Mouse (Mus musculus) CH12.LX (cell line): ENCODE measurements at regions not wholly inside any gene's neighbourhood (a gene's known extent, or its start where the extent isn't known, plus 50 kb on each side); places are given as distances from the start of the nearest gene placed in this dataset.

Experiments used
- CHD1 ChIP-seq: IDR thresholded peaks from 2 replicates; pipeline ENCODE4 v1.6.1; 2012; ENCODE audit warnings: low read depth, low read length, improper control_type of control experiment, inconsistent platforms
- CTCF ChIP-seq, 2 experiments: IDR thresholded peaks in 1 of 2; conservative IDR thresholded peaks in 1 of 2; 2 replicates each; pipeline ENCODE4 v1.5.1; 2011 to 2012; ENCODE audit warnings: low read depth in 2 of 2, low read length in 2 of 2, improper control_type of control experiment in 1 of 2, inconsistent platforms in 1 of 2, mild to moderate bottlenecking in 1 of 2, moderate library complexity in 1 of 2
- E2F4 ChIP-seq: IDR thresholded peaks from 2 replicates; pipeline ENCODE4 v1.6.1; 2011; ENCODE audit warnings: low read depth, low read length, improper control_type of control experiment; ENCODE audit not compliant: insufficient replicate concordance
- EP300 ChIP-seq: IDR thresholded peaks from 2 replicates; pipeline ENCODE4 v1.6.1; 2011; ENCODE audit warnings: low read length, improper control_type of control experiment
- HCFC1 ChIP-seq: IDR thresholded peaks from 2 replicates; pipeline ENCODE4 v1.6.1; 2012; ENCODE audit warnings: low read depth, mild to moderate bottlenecking, inconsistent platforms, low read length, improper control_type of control experiment
- IRF4 ChIP-seq: IDR thresholded peaks from 2 replicates; pipeline ENCODE4 v1.6.1; 2014; ENCODE audit warnings: low read depth, mild to moderate bottlenecking, inconsistent platforms, low read length, improper control_type of control experiment
- MAFK ChIP-seq: IDR thresholded peaks from 2 replicates; pipeline ENCODE4 v1.6.1; 2011; ENCODE audit warnings: low read length, improper control_type of control experiment; ENCODE audit not compliant: insufficient replicate concordance
- MAZ ChIP-seq: IDR thresholded peaks from 2 replicates; pipeline ENCODE4 v1.6.1; 2012; ENCODE audit warnings: low read depth, mild to moderate bottlenecking, inconsistent platforms, low read length, improper control_type of control experiment, moderate library complexity
- MEF2A ChIP-seq: IDR thresholded peaks from 2 replicates; pipeline ENCODE4 v1.6.1; 2014; ENCODE audit warnings: low read depth, mild to moderate bottlenecking, inconsistent platforms, low read length, improper control_type of control experiment, borderline replicate concordance
- MXI1 ChIP-seq: IDR thresholded peaks from 2 replicates; pipeline ENCODE4 v1.6.1; 2011; ENCODE audit warnings: mild to moderate bottlenecking, low read depth, low read length, improper control_type of control experiment
- POLR2A ChIP-seq: IDR thresholded peaks from 2 replicates; pipeline ENCODE4 v1.6.1; 2011; ENCODE audit warnings: low read depth, mild to moderate bottlenecking, improper control_type of control experiment, low read length
- RAD21 ChIP-seq: IDR thresholded peaks from 2 replicates; pipeline ENCODE4 v1.6.1; 2011; ENCODE audit warnings: low read depth, mild to moderate bottlenecking, low read length, improper control_type of control experiment, moderate library complexity
- TCF12 ChIP-seq: IDR thresholded peaks from 2 replicates; pipeline ENCODE4 v1.6.1; 2014; ENCODE audit warnings: low read depth, mild to moderate bottlenecking, inconsistent platforms, low read length, improper control_type of control experiment
- ZC3H11A ChIP-seq: IDR thresholded peaks from 2 replicates; pipeline ENCODE4 v1.6.1; 2012; ENCODE audit warnings: low read depth, mild to moderate bottlenecking, inconsistent platforms, low read length, improper control_type of control experiment

- TF ChIP-seq TCF12 (no peak), CTCF (conservative IDR thresholded peaks at IDR 0.05 in 1 of 2, IDR thresholded peaks at IDR 0.05 in 1 of 2; ENCODE audit: low read depth in 2 of 2, low read length in 2 of 2) (no peak), EP300 (no peak), ZC3H11A (no peak), MAZ (no peak), POLR2A (no peak), HCFC1 (no peak), MAFK (no peak), IRF4 (no peak), CHD1 (no peak), E2F4 (no peak), MEF2A (no peak), RAD21 (no peak), MXI1 (no peak)
Observed at GRCm38 (mm10) chr2:147932494-147932893, 114.3 kb downstream of the Foxa2 start.
